Comparison of ENCODE assay signal across 17 mouse cellular contexts in the genomic region with DNA sequence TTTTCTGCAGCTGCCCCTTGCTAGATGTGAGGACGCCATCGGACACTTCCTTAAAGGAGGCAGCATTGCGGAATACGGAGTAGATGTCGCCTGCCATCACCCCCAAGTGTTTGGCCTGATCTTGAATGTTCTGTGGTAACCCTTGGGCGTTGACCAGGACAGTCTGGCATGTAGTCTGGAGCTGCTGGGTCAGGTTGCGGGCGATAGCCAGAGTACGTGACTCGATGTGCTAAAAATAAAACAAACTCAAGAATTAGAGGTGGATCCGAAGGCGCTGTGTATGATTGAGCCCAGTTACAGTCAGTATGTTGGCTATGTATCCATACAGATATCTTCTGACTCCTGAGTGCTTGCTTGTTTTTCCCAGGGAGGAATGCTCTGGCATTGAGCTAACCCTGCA. TPM values are rescaled to one million over a fixed set of nuclear protein-coding genes. Genes with fewer than 3 reads are reported as not detected.
DNase-seq lines count a peak whose midpoint lies in the region; ATAC-seq and TF ChIP-seq lines count a peak whose summit lies in the region.
"Had no signal": no experiment of that assay in that cellular context is flagged by ENCODE, and none has a peak within 500 bp of the region (broad histone marks: within the 10 kb centered on the region; RNA-seq: fewer than 3 reads in every experiment).

No protein-coding gene starts in this region.

- H3K9ac ChIP-seq in lung, embryonic 16.5 days (ENCODE audit: low read length): no peak overlapping the region
- no peak overlapping the region for H3K9ac ChIP-seq in hindbrain, embryonic 12.5 days
- H3K9ac ChIP-seq: hindbrain, embryonic 15.5 days; stomach, embryonic 15.5 days had no signal

- no peak overlapping the region for H3K27ac ChIP-seq in lung, embryonic 16.5 days (ENCODE audit: low read length)
- H3K27ac ChIP-seq in small intestine, adult 2 months (ENCODE audit: insufficient read depth, low read depth, low read length): peak overlapping the region; percentile 68
- H3K27ac ChIP-seq in hindbrain, embryonic 12.5 days: no peak overlapping the region
- H3K27ac ChIP-seq: hindbrain, embryonic 15.5 days; left cerebral cortex, adult 2 months; stomach, embryonic 15.5 days had no signal

- no peak for TF ChIP-seq POLR2A in lung, adult 2 months (IDR thresholded peaks at IDR 0.05; ENCODE audit: borderline replicate concordance, extremely low read depth, low read depth, low read length)
- TF ChIP-seq POLR2A in small intestine, adult 2 months (IDR thresholded peaks at IDR 0.05; ENCODE audit: low read depth, low read length): no peak

- H3K27me3 ChIP-seq in lung, embryonic 16.5 days (ENCODE audit: control insufficient read depth, insufficient read depth, low read depth, low read length): no peaks in the 10 kb centered on the region
- H3K27me3 ChIP-seq in small intestine, adult 2 months (ENCODE audit: control insufficient read depth, insufficient read depth, low read length): no peaks in the 10 kb centered on the region
- no peaks in the 10 kb centered on the region for H3K27me3 ChIP-seq in hindbrain, embryonic 12.5 days
- H3K27me3 ChIP-seq: hindbrain, embryonic 15.5 days; stomach, embryonic 15.5 days had no signal

- intact Hi-C loops in heart, postnatal 25 days (cut with DNase I): loop anchor here (5.0 kb wide), 1 partner anchor 35 kb away; no protein-coding TSS in a partner anchor

- peak; percentile 83 for ATAC-seq in lung, embryonic 16.5 days (ENCODE audit: low read depth)
- no peak for ATAC-seq in hindbrain, embryonic 12.5 days (ENCODE audit: low FRiP score)
- ATAC-seq in granulocyte monocyte progenitor cell, adult 5-6 weeks (replicated peaks; ENCODE audit: poor library complexity, severe bottlenecking): no peak
- ATAC-seq: midbrain, embryonic 16.5 days had no signal

- H3K4me1 ChIP-seq in lung, embryonic 16.5 days (replicated peaks; ENCODE audit: control insufficient read depth, insufficient read depth, low read length): no peaks in the 10 kb centered on the region
- no peaks in the 10 kb centered on the region for H3K4me1 ChIP-seq in lung, adult 2 months (ENCODE audit: control insufficient read depth, insufficient read depth, low read length)
- peaks cover 11% of the 10 kb centered on the region; the same call in 1 of the 2 replicates for H3K4me1 ChIP-seq in small intestine, adult 2 months (ENCODE audit: control insufficient read depth, insufficient read depth, insufficient read length, low read length)
- H3K4me1 ChIP-seq in hindbrain, embryonic 12.5 days: no peaks in the 10 kb centered on the region
- H3K4me1 ChIP-seq: hindbrain, embryonic 15.5 days; stomach, embryonic 15.5 days had no signal

- peaks cover 50% of the 10 kb centered on the region for H3K36me3 ChIP-seq in lung, embryonic 16.5 days (ENCODE audit: control insufficient read depth, insufficient read depth, low read length)
- H3K36me3 ChIP-seq in small intestine, adult 2 months (ENCODE audit: control insufficient read depth, insufficient read depth, low read length): peaks cover 58% of the 10 kb centered on the region
- H3K36me3 ChIP-seq in hindbrain, embryonic 12.5 days: peaks cover 63% of the 10 kb centered on the region

- WGBS in lung, embryonic 16.5 days: 81% methylated on average over 12 of the region's 12 CpGs
- WGBS in lung, adult 2 months: 78% methylated on average over 12 of the region's 12 CpGs
- WGBS in small intestine, adult 2 months: 93% methylated on average over 12 of the region's 12 CpGs
- 97% methylated on average over 12 of the region's 12 CpGs for WGBS in hindbrain, embryonic 12.5 days

- DNase-seq in lung, adult 2 months: no peak
- DNase-seq in heart, adult 9 months (ENCODE audit: low spot score in 2 of 2): peak; percentile 64 to 73
- DNase-seq in heart, postnatal 25 days (ENCODE audit: low spot score): peak; percentile 16
- no peak for DNase-seq in cerebellum, postnatal 10 days
- DNase-seq: cerebellum, adult 18-20 months; liver; right cerebral cortex, postnatal 4 days; thymus, postnatal 14 days had no signal

- no peaks in the 10 kb centered on the region for H3K9me3 ChIP-seq in lung, embryonic 16.5 days (ENCODE audit: control insufficient read depth, low read length)
- no peaks in the 10 kb centered on the region for H3K9me3 ChIP-seq in hindbrain, embryonic 12.5 days (replicated peaks)
- H3K9me3 ChIP-seq: G1E; hindbrain, embryonic 15.5 days; stomach, embryonic 15.5 days had no signal

- TF ChIP-seq CTCF in lung, adult 2 months (IDR thresholded peaks at IDR 0.05; ENCODE audit: insufficient read depth, low read length): no peak
- no peak for TF ChIP-seq CTCF in small intestine, adult 2 months (IDR thresholded peaks at IDR 0.05; ENCODE audit: extremely low read depth, insufficient read length, insufficient replicate concordance, low read depth, low read length)

- no peak overlapping the region for H3K4me2 ChIP-seq in lung, embryonic 16.5 days (ENCODE audit: low read depth, low read length)
- no peak overlapping the region for H3K4me2 ChIP-seq in hindbrain, embryonic 12.5 days (replicated peaks)
- H3K4me2 ChIP-seq: hindbrain, embryonic 15.5 days; stomach, embryonic 15.5 days had no signal

- no peak overlapping the region for H3K4me3 ChIP-seq in lung, embryonic 16.5 days (ENCODE audit: low read length)
- no peak overlapping the region for H3K4me3 ChIP-seq in lung, adult 2 months (replicated peaks; ENCODE audit: extremely low read depth, low read depth, low read length)
- no peak overlapping the region for H3K4me3 ChIP-seq in small intestine, adult 2 months (ENCODE audit: low read depth, low read length)
- no peak overlapping the region for H3K4me3 ChIP-seq in hindbrain, embryonic 12.5 days
- H3K4me3 ChIP-seq: hindbrain, embryonic 15.5 days; left cerebral cortex, adult 2 months; stomach, embryonic 15.5 days had no signal

RNA-seq across cellular contexts. Expression of a gene that starts 12.7 kb away (rescaled TPM):
- 152 and 162 TPM in 2 replicates for polyA plus RNA-seq in lung, embryonic 16.5 days (2015; fragmentation: Nextera tagmentation; extraction: Ambion mirVana)
- polyA plus RNA-seq in lung, adult 2 months (2012; rRNA removed): 165 and 207 TPM in 2 replicates
- 100 to 1,000 TPM; 117 to 120 TPM for total RNA-seq in heart, postnatal 25 days (2021)
- polyA plus RNA-seq in small intestine, adult 2 months (2012; rRNA removed): 41.0 and 119 TPM in 2 replicates
- 62.3 and 62.4 TPM in 2 replicates for polyA plus RNA-seq in hindbrain, embryonic 12.5 days (2016; fragmentation: Nextera tagmentation; extraction: Ambion mirVana)
- total RNA-seq in granulocyte monocyte progenitor cell, adult 5-6 weeks (2014; fragmentation: Nextera tagmentation): 51.6 and 63.3 TPM in 2 replicates
- 73.6 and 73.7 TPM in 2 replicates for total RNA-seq in granulocyte monocyte progenitor cell, adult 5-6 weeks (2017)

RNA-seq across cellular contexts. Expression of a gene that starts 45.3 kb away (rescaled TPM):
- 18.1 and 21.2 TPM in 2 replicates for polyA plus RNA-seq in lung, embryonic 16.5 days (2015; fragmentation: Nextera tagmentation; extraction: Ambion mirVana)
- polyA plus RNA-seq in lung, adult 2 months (2012; rRNA removed): 9.5 and 9.6 TPM in 2 replicates
- total RNA-seq in heart, postnatal 25 days (2021): 1 to 10 TPM; 3.8 to 4.2 TPM
- polyA plus RNA-seq in small intestine, adult 2 months (2012; rRNA removed): 1.3 and 3.4 TPM in 2 replicates
- polyA plus RNA-seq in hindbrain, embryonic 12.5 days (2016; fragmentation: Nextera tagmentation; extraction: Ambion mirVana): 17.7 and 19.2 TPM in 2 replicates
- 22.5 and 23.3 TPM in 2 replicates for total RNA-seq in granulocyte monocyte progenitor cell, adult 5-6 weeks (2014; fragmentation: Nextera tagmentation)
- 28.9 and 32.2 TPM in 2 replicates for total RNA-seq in granulocyte monocyte progenitor cell, adult 5-6 weeks (2017)

Comparison
In these comparisons a context has a peak if more than half of its experiments do, and no peak if none do; other contexts are left out.
1. DNase-seq: peak in heart, adult 9 months (2 of 2) and heart, postnatal 25 days (single experiment); none in lung, adult 2 months (single experiment) and cerebellum, postnatal 10 days (0 of 2).